Mouse (Mus musculus) heart, embryonic 16.5 days (tissue): ENCODE data around the gene Nkx2-1. TPM values are rescaled to one million over a fixed set of nuclear protein-coding genes. Genes with fewer than 3 reads are reported as not detected.
"Not testable (repeated sequence)": the region's sequence is repeated elsewhere in the genome, so short reads cannot be mapped to it uniquely, and the experiment has no call there.

Experiments used
- ATAC-seq: fragments of 200-750 bp; cut with Nextera tagmentation; replicated peaks from 2 replicates; pipeline ENCODE4 v1.8.0; 2017; ENCODE audit warnings: moderate number of reproducible peaks; ENCODE audit not compliant: insufficient read depth, low FRiP score; ENCODE audit errors: extremely low read depth
- H3K27ac ChIP-seq: fragments of 300-500 bp; sonication (generic); 2 replicates; pipeline ENCODE4 v1.5.1; 2014; ENCODE audit warnings: mild to moderate bottlenecking, low read length, control low read depth, moderate library complexity
- H3K27me3 ChIP-seq: fragments of 300-500 bp; sonication (generic); 2 replicates; pipeline ENCODE4 v1.6.1; 2014; ENCODE audit warnings: low read length, mixed read lengths; ENCODE audit not compliant: control insufficient read depth, insufficient read depth
- H3K36me3 ChIP-seq: fragments of 300-500 bp; sonication (generic); 2 replicates; pipeline ENCODE4 v1.6.1; 2014; ENCODE audit not compliant: control insufficient read depth, insufficient read depth
- H3K4me1 ChIP-seq: fragments of 300-500 bp; sonication (generic); 2 replicates; pipeline ENCODE4 v1.6.1; 2014; ENCODE audit warnings: low read length, mixed read lengths; ENCODE audit not compliant: control insufficient read depth, insufficient read depth
- H3K4me2 ChIP-seq: fragments of 300-500 bp; sonication (generic); 2 replicates; pipeline ENCODE4 v1.6.1; 2014; ENCODE audit warnings: low read depth, mild to moderate bottlenecking, control low read depth, low read length
- H3K4me3 ChIP-seq: fragments of 300-500 bp; sonication (generic); 2 replicates; pipeline ENCODE4 v1.5.1; 2014; ENCODE audit warnings: mild to moderate bottlenecking, control low read depth, low read length
- H3K9ac ChIP-seq: fragments of 300-500 bp; sonication (generic); 2 replicates; pipeline ENCODE4 v1.6.1; 2014; ENCODE audit warnings: low read length, control low read depth
- H3K9me3 ChIP-seq: fragments of 300-500 bp; sonication (generic); replicated peaks from 2 replicates; pipeline ENCODE4 v1.6.1; 2016; ENCODE audit warnings: low read length; ENCODE audit not compliant: control insufficient read depth
- WGBS: fragments of 180-500 bp; shearing (Covaris S2); extraction: QIAGEN DNeasy Blood & Tissue Kit; methylation state at CpG from one replicate; pipeline ENCODE4 v1.1.7; 2014; 5-methylcytosine and 5-hydroxymethylcytosine counted together
- polyA plus RNA-seq: library from polyadenylated mRNA; unstranded; fragments of >200 nt; fragmentation: Nextera tagmentation; extraction: Ambion mirVana; gene quantifications from 2 replicates; pipeline ENCODE4 v1.2.1, GENCODE M21; 2015

Gene Nkx2-1
- polyA plus RNA-seq, 1 experiment from 2014 or later: 1.1 TPM

GRCm38 (mm10) chr12:56528034-56528570, 8.6 kb downstream of the Nkx2-1 start:
- Histone ChIP-seq H3K36me3 (no peaks in the 10 kb centered on the region), H3K4me2 (no peak overlapping the region), H3K4me1 (peaks cover 1% of the 10 kb centered on the region; the same call in 1 of the 2 replicates), H3K27ac (no peak overlapping the region), H3K4me3 (peak overlapping the region; percentile 2; the same call in 1 of the 2 replicates), H3K9me3 (0 out of 2 replicates have a peak, but pooled peaks cover 3% of the 10 kb centered on the region), H3K27me3 (peaks cover 86% of the 10 kb centered on the region), H3K9ac (no peak overlapping the region)
- ATAC-seq: no peak
- 7% methylated on average over 8 of the region's 8 CpGs for WGBS

GRCm38 (mm10) chr12:56527071-56527470, 9.6 kb downstream of the Nkx2-1 start:
- no peak for ATAC-seq
- 23% methylated on average over 4 of the region's 4 CpGs for WGBS
- Histone ChIP-seq H3K36me3 (no peaks in the 10 kb centered on the region), H3K27me3 (peaks cover 89% of the 10 kb centered on the region), H3K4me3 (no peak overlapping the region), H3K4me1 (no peaks in the 10 kb centered on the region), H3K4me2 (no peak overlapping the region), H3K9ac (no peak overlapping the region), H3K27ac (no peak overlapping the region), H3K9me3 (0 out of 2 replicates have a peak, but pooled peaks cover 3% of the 10 kb centered on the region)

- WGBS: 10% methylated on average over 8 of the region's 16 CpGs
- not testable (repeated sequence) for H3K4me3 ChIP-seq, H3K4me2 ChIP-seq, H3K36me3 ChIP-seq, ATAC-seq, H3K4me1 ChIP-seq, H3K27ac ChIP-seq, H3K9me3 ChIP-seq, H3K9ac ChIP-seq
- H3K27me3 ChIP-seq: peaks cover 88% of the 10 kb centered on the region
Observed at GRCm38 (mm10) chr12:56525219-56525797, 11.4 kb downstream of the Nkx2-1 start.

GRCm38 (mm10) chr12:56524201-56524600, 12.5 kb downstream of the Nkx2-1 start:
- Histone ChIP-seq H3K4me1 (peaks cover 3% of the 10 kb centered on the region; the same call in 1 of the 2 replicates), H3K27me3 (peaks cover 88% of the 10 kb centered on the region), H3K4me3 (no peak overlapping the region), H3K36me3 (no peaks in the 10 kb centered on the region), H3K9me3 (peaks cover 3% of the 10 kb centered on the region; the same call in 1 of the 2 replicates), H3K4me2 (no peak overlapping the region), H3K27ac (no peak overlapping the region), H3K9ac (no peak overlapping the region)
- no peak for ATAC-seq
- 10% methylated on average over 14 of the region's 14 CpGs for WGBS

- WGBS: 30% methylated on average over 4 of the region's 4 CpGs
- Histone ChIP-seq H3K9ac (no peak overlapping the region), H3K9me3 (peaks cover 3% of the 10 kb centered on the region; the same call in 1 of the 2 replicates), H3K4me1 (peaks cover 3% of the 10 kb centered on the region; the same call in 1 of the 2 replicates), H3K4me2 (no peak overlapping the region; the same call in 1 of the 2 replicates), H3K4me3 (no peak overlapping the region), H3K27me3 (peaks cover 88% of the 10 kb centered on the region), H3K27ac (no peak overlapping the region), H3K36me3 (no peaks in the 10 kb centered on the region)
- ATAC-seq: no peak
Observed at GRCm38 (mm10) chr12:56522191-56522590, 14.5 kb downstream of the Nkx2-1 start.

- H3K4me3 ChIP-seq: peak overlapping the region; percentile 31
- H3K4me2 ChIP-seq: peak overlapping the region; percentile 29; the same call in 1 of the 2 replicates
- peaks cover 3% of the 10 kb centered on the region; the same call in 1 of the 2 replicates for H3K9me3 ChIP-seq
- no peaks in the 10 kb centered on the region for H3K36me3 ChIP-seq
- no peak overlapping the region for H3K27ac ChIP-seq
- no peak overlapping the region for H3K9ac ChIP-seq
- peaks cover 79% of the 10 kb centered on the region for H3K27me3 ChIP-seq
- peaks cover 3% of the 10 kb centered on the region; the same call in 1 of the 2 replicates for H3K4me1 ChIP-seq
- ATAC-seq: no peak
- 3% methylated on average over 33 of the region's 33 CpGs for WGBS
Observed at GRCm38 (mm10) chr12:56521106-56521840, 15.4 kb downstream of the Nkx2-1 start.

- H3K4me2 ChIP-seq: peak overlapping the region; percentile 29; the same call in 1 of the 2 replicates
- no peak overlapping the region for H3K9ac ChIP-seq
- H3K27me3 ChIP-seq: peaks cover 72% of the 10 kb centered on the region
- H3K4me1 ChIP-seq: peaks cover 3% of the 10 kb centered on the region; the same call in 1 of the 2 replicates
- H3K27ac ChIP-seq: no peak overlapping the region
- WGBS: 4% methylated on average over 22 of the region's 22 CpGs
- peak overlapping the region; percentile 31 for H3K4me3 ChIP-seq
- H3K9me3 ChIP-seq: peaks cover 3% of the 10 kb centered on the region; the same call in 1 of the 2 replicates
- H3K36me3 ChIP-seq: no peaks in the 10 kb centered on the region
- ATAC-seq: no peak
Observed at GRCm38 (mm10) chr12:56520396-56521105, 16.2 kb downstream of the Nkx2-1 start.

- H3K4me2 ChIP-seq: peak overlapping the region; percentile 36; the same call in 1 of the 2 replicates
- H3K27me3 ChIP-seq: peaks cover 69% of the 10 kb centered on the region
- peaks cover 3% of the 10 kb centered on the region; the same call in 1 of the 2 replicates for H3K4me1 ChIP-seq
- peaks cover 3% of the 10 kb centered on the region; the same call in 1 of the 2 replicates for H3K9me3 ChIP-seq
- 2% methylated on average over 30 of the region's 30 CpGs for WGBS
- peak overlapping the region; percentile 18; the same call in 1 of the 2 replicates for H3K4me3 ChIP-seq
- H3K36me3 ChIP-seq: no peaks in the 10 kb centered on the region
- H3K9ac ChIP-seq: no peak overlapping the region; the same call in 1 of the 2 replicates
- no peak overlapping the region for H3K27ac ChIP-seq
- ATAC-seq: no peak
Observed at GRCm38 (mm10) chr12:56519738-56520191, 16.9 kb downstream of the Nkx2-1 start.
